Mouse (Mus musculus): Measurements from ENCODE around the gene Lhb. TPM values are rescaled to one million over a fixed set of nuclear protein-coding genes. Genes with fewer than 3 reads are reported as not detected.

The Lhb gene
- polyA plus RNA-seq, 1 experiment, result not detected

- TF ChIP-seq CTCF (IDR thresholded peaks at IDR 0.05; ENCODE audit: extremely low read depth, insufficient read length, insufficient replicate concordance, low read depth, low read length) (no peak), POLR2A (IDR thresholded peaks at IDR 0.05; ENCODE audit: low read depth, low read length) (no peak)
- peaks cover 9% of the 10 kb centered on the region for H3K4me1 ChIP-seq (ENCODE audit: control insufficient read depth, insufficient read depth, insufficient read length, low read length)
- peaks cover 13% of the 10 kb centered on the region for H3K36me3 ChIP-seq (ENCODE audit: control insufficient read depth, insufficient read depth, low read length)
- no peaks in the 10 kb centered on the region for H3K27me3 ChIP-seq (ENCODE audit: control insufficient read depth, insufficient read depth, low read length)
- peak overlapping the region; percentile 81 for H3K4me3 ChIP-seq (ENCODE audit: low read depth, low read length)
- WGBS, result 73% methylated on average over 9 of the region's 9 CpGs
- H3K27ac ChIP-seq (ENCODE audit: insufficient read depth, low read depth, low read length), result no peak overlapping the region
Observed at GRCm38 (mm10) chr7:45465549-45465948, 44.9 kb downstream of the Lhb start.

- Histone ChIP-seq H3K4me1 (ENCODE audit: control insufficient read depth, insufficient read depth, insufficient read length, low read length) (peaks cover 3% of the 10 kb centered on the region), H3K4me3 (ENCODE audit: low read depth, low read length) (peak within 1 kb of the TSS; percentile 81), H3K36me3 (ENCODE audit: control insufficient read depth, insufficient read depth, low read length) (peaks cover 13% of the 10 kb centered on the region), H3K27me3 (ENCODE audit: control insufficient read depth, insufficient read depth, low read length) (no peaks in the 10 kb centered on the region), H3K27ac (ENCODE audit: insufficient read depth, low read depth, low read length) (no peak within 1 kb of the TSS)
- TF ChIP-seq CTCF (IDR thresholded peaks at IDR 0.05; ENCODE audit: extremely low read depth, insufficient read length, insufficient replicate concordance, low read depth, low read length) (no peak), POLR2A (IDR thresholded peaks at IDR 0.05; ENCODE audit: low read depth, low read length) (peak; percentile 66)
- WGBS, result under 1% methylated on average over 56 of the region's 58 CpGs
Observed at GRCm38 (mm10) chr7:45466283-45467089, 45.9 kb downstream of the Lhb start, which contains the start of gene Bax. TSS of gene Bax (minus strand) at chr7:45466898.

GRCm38 (mm10) chr7:45467090-45467670 lies 46.6 kb downstream of the Lhb start:
- Histone ChIP-seq H3K27ac (ENCODE audit: insufficient read depth, low read depth, low read length) (no peak overlapping the region), H3K27me3 (ENCODE audit: control insufficient read depth, insufficient read depth, low read length) (no peaks in the 10 kb centered on the region), H3K4me1 (ENCODE audit: control insufficient read depth, insufficient read depth, insufficient read length, low read length) (0 out of 2 replicates have a peak, but pooled peaks cover 2% of the 10 kb centered on the region), H3K36me3 (ENCODE audit: control insufficient read depth, insufficient read depth, low read length) (peaks cover 13% of the 10 kb centered on the region), H3K4me3 (ENCODE audit: low read depth, low read length) (peak overlapping the region; percentile 81)
- TF ChIP-seq POLR2A (IDR thresholded peaks at IDR 0.05; ENCODE audit: low read depth, low read length), result no peak
- no peak for TF ChIP-seq CTCF (IDR thresholded peaks at IDR 0.05; ENCODE audit: extremely low read depth, insufficient read length, insufficient replicate concordance, low read depth, low read length)
- WGBS, result 35% methylated on average over 7 of the region's 7 CpGs

- Histone ChIP-seq H3K4me1 (ENCODE audit: control insufficient read depth, insufficient read depth, insufficient read length, low read length) (peaks cover 4% of the 10 kb centered on the region), H3K27me3 (ENCODE audit: control insufficient read depth, insufficient read depth, low read length) (no peaks in the 10 kb centered on the region), H3K27ac (ENCODE audit: insufficient read depth, low read depth, low read length) (no peak overlapping the region), H3K36me3 (ENCODE audit: control insufficient read depth, insufficient read depth, low read length) (no peaks in the 10 kb centered on the region), H3K4me3 (ENCODE audit: low read depth, low read length) (no peak overlapping the region)
- TF ChIP-seq CTCF (IDR thresholded peaks at IDR 0.05; ENCODE audit: extremely low read depth, insufficient read length, insufficient replicate concordance, low read depth, low read length) (no peak), POLR2A (IDR thresholded peaks at IDR 0.05; ENCODE audit: low read depth, low read length) (no peak)
- 6% methylated on average over 3 of the region's 3 CpGs for WGBS
Observed at GRCm38 (mm10) chr7:45470869-45471268, 50.2 kb downstream of the Lhb start.

Other genes starting within 250 kb of the Lhb start
- gene Gfy, start 241.3 kb upstream of the Lhb start, polyA plus RNA-seq (2012; rRNA removed), result not detected in 2 replicates
- gene Pth2, start 239.8 kb upstream of the Lhb start, polyA plus RNA-seq (2012; rRNA removed), result not detected in 2 replicates
- gene Ccdc155, start 215.9 kb upstream of the Lhb start, polyA plus RNA-seq (2012; rRNA removed), result not detected in 2 replicates
- gene Dkkl1, start 208.7 kb upstream of the Lhb start, polyA plus RNA-seq (2012; rRNA removed), result 0.24 and 0.84 TPM in 2 replicates
- 8.0 and 32.2 TPM in 2 replicates for gene Tead2, start 205.1 kb upstream of the Lhb start, polyA plus RNA-seq (2012; rRNA removed)
- gene Cd37, start 181.7 kb upstream of the Lhb start, polyA plus RNA-seq (2012; rRNA removed), result 33.4 and 63.6 TPM in 2 replicates
- not detected in 2 replicates for gene Slc6a16, start 179.7 kb upstream of the Lhb start, polyA plus RNA-seq (2012; rRNA removed)
- not detected in 2 replicates for gene Slc6a21, start 143.3 kb upstream of the Lhb start, polyA plus RNA-seq (2012; rRNA removed)
- gene Trpm4, start 87.0 kb upstream of the Lhb start, polyA plus RNA-seq (2012; rRNA removed), result 101 and 257 TPM in 2 replicates
- gene Hrc, start 85.5 kb upstream of the Lhb start, polyA plus RNA-seq (2012; rRNA removed), result 0.14 and 0.46 TPM in 2 replicates
- 15.4 and 63.9 TPM in 2 replicates for gene Ppfia3, start 53.8 kb upstream of the Lhb start, polyA plus RNA-seq (2012; rRNA removed)
- 2.9 and 4.0 TPM in 2 replicates for gene Lin7b, start 50.2 kb upstream of the Lhb start, polyA plus RNA-seq (2012; rRNA removed)
- 73.2 and 122 TPM in 2 replicates for gene Snrnp70, start 25.1 kb upstream of the Lhb start, polyA plus RNA-seq (2012; rRNA removed)
- 0.04 TPM in 1 of 2 replicates, not detected in the other for gene Kcna7, start 15.2 kb upstream of the Lhb start, polyA plus RNA-seq (2012; rRNA removed)
- gene Ntf5, start 7.1 kb upstream of the Lhb start, polyA plus RNA-seq (2012; rRNA removed), result 0.13 and 0.28 TPM in 2 replicates
- gene Gys1, start 14.0 kb downstream of the Lhb start, polyA plus RNA-seq (2012; rRNA removed), result 9.5 and 9.6 TPM in 2 replicates
- 22.3 and 54.3 TPM in 2 replicates for gene Ruvbl2, start 17.3 kb downstream of the Lhb start, polyA plus RNA-seq (2012; rRNA removed)
- 1,857 and 2,336 TPM in 2 replicates for gene Ftl1, start 39.1 kb downstream of the Lhb start, polyA plus RNA-seq (2012; rRNA removed)
- gene Bax, start 46.1 kb downstream of the Lhb start, polyA plus RNA-seq (2012; rRNA removed), result 57.1 and 105 TPM in 2 replicates
- gene Tulp2, start 61.1 kb downstream of the Lhb start, polyA plus RNA-seq (2012; rRNA removed), result 0.09 TPM in 1 of 2 replicates, not detected in the other
- gene Gm45808, start 66.0 kb downstream of the Lhb start, polyA plus RNA-seq (2012; rRNA removed), result 0.23 TPM in 1 of 2 replicates, not detected in the other
- 0.34 and 0.41 TPM in 2 replicates for gene Dhdh, start 68.0 kb downstream of the Lhb start, polyA plus RNA-seq (2012; rRNA removed)
- 143 and 456 TPM in 2 replicates for gene Nucb1, start 89.6 kb downstream of the Lhb start, polyA plus RNA-seq (2012; rRNA removed)
- gene Ppp1r15a, start 105.4 kb downstream of the Lhb start, polyA plus RNA-seq (2012; rRNA removed), result 15.3 and 15.9 TPM in 2 replicates
- 4.7 and 4.9 TPM in 2 replicates for gene Plekha4, start 105.5 kb downstream of the Lhb start, polyA plus RNA-seq (2012; rRNA removed)
- gene Hsd17b14, start 134.1 kb downstream of the Lhb start, polyA plus RNA-seq (2012; rRNA removed), result 0.20 and 0.25 TPM in 2 replicates
- 26.3 and 41.8 TPM in 2 replicates for gene Bcat2, start 149.3 kb downstream of the Lhb start, polyA plus RNA-seq (2012; rRNA removed)
- 0.29 and 4.2 TPM in 2 replicates for gene Fgf21, start 194.7 kb downstream of the Lhb start, polyA plus RNA-seq (2012; rRNA removed)
- 1.7 and 2.5 TPM in 2 replicates for gene Fut1, start 196.5 kb downstream of the Lhb start, polyA plus RNA-seq (2012; rRNA removed)
- 0.24 and 0.25 TPM in 2 replicates for gene Izumo1, start 201.0 kb downstream of the Lhb start, polyA plus RNA-seq (2012; rRNA removed)
- 7.2 and 11.6 TPM in 2 replicates for gene Rasip1, start 206.7 kb downstream of the Lhb start, polyA plus RNA-seq (2012; rRNA removed)
- 0.63 and 0.84 TPM in 2 replicates for gene Mamstr, start 219.2 kb downstream of the Lhb start, polyA plus RNA-seq (2012; rRNA removed)
- 1.2 and 18.4 TPM in 2 replicates for gene Fut2, start 245.6 kb downstream of the Lhb start, polyA plus RNA-seq (2012; rRNA removed)

Measured in small intestine, adult 2 months (tissue).